Mouse (Mus musculus): ENCODE measurements around the gene Hgd. TPM values are rescaled to one million over a fixed set of nuclear protein-coding genes. Genes with fewer than 3 reads are reported as not detected.

The Hgd gene
- polyA plus RNA-seq, 1 experiment from 2014 or later = 51.7 TPM

- Histone ChIP-seq H3K4me2 (ENCODE audit: low read length) (no peak overlapping the region), H3K9ac (ENCODE audit: low read depth, low read length) (no peak overlapping the region), H3K36me3 (ENCODE audit: insufficient read depth, low read length) (no peaks in the 10 kb centered on the region), H3K4me3 (replicated peaks; ENCODE audit: low read depth, low read length) (no peak overlapping the region), H3K27ac (no peak overlapping the region), H3K4me1 (replicated peaks; ENCODE audit: insufficient read depth, low read length) (0 out of 2 replicates have a peak, but pooled peaks cover 5% of the 10 kb centered on the region), H3K9me3 (replicated peaks; ENCODE audit: low read length) (no peaks in the 10 kb centered on the region), H3K27me3 (ENCODE audit: insufficient read depth, low read length) (no peaks in the 10 kb centered on the region)
- peak; percentile 10 for DNase-seq (ENCODE audit: low spot score)
- WGBS = 49% methylated on average over 8 of the region's 8 CpGs
- no peak for ATAC-seq (replicated peaks; ENCODE audit: low FRiP score, low read depth)
- no peak for TF ChIP-seq CTCF (IDR thresholded peaks at IDR 0.05; ENCODE audit: low read depth)
Measured at GRCm38 (mm10) chr16:37615429-37615828, 35.5 kb downstream of the Hgd start.

DNA sequence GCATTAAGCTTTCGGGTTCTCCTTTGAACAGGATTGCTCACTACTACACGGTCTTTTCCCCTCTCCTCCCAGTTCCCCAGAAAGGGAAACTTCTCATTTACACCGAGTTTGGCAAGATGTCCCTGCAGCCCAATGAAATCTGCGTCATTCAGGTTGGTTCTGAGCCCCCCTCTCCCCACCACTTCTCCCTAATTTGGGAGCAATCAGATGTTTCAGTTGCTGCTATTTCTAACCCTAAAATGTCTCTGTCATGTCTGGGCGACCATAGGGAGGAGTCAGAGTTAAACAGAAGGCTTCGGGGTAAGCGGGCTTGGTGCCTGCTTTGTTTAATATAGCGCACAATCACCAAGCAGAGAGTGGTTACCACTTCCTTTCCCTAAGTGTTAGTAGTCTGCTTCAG is 36.2 kb downstream of the Hgd start:
- Histone ChIP-seq H3K9me3 (replicated peaks; ENCODE audit: low read length) (no peaks in the 10 kb centered on the region), H3K36me3 (ENCODE audit: insufficient read depth, low read length) (no peaks in the 10 kb centered on the region)
- 69% methylated on average over 8 of the region's 8 CpGs for WGBS

GRCm38 (mm10) chr16:37617695-37618094 is 37.7 kb downstream of the Hgd start:
- Histone ChIP-seq H3K4me2 (ENCODE audit: low read length) (no peak overlapping the region), H3K27ac (no peak overlapping the region), H3K9me3 (replicated peaks; ENCODE audit: low read length) (no peaks in the 10 kb centered on the region), H3K4me1 (replicated peaks; ENCODE audit: insufficient read depth, low read length) (0 out of 2 replicates have a peak, but pooled peaks cover 5% of the 10 kb centered on the region), H3K36me3 (ENCODE audit: insufficient read depth, low read length) (no peaks in the 10 kb centered on the region), H3K9ac (ENCODE audit: low read depth, low read length) (no peak overlapping the region), H3K27me3 (ENCODE audit: insufficient read depth, low read length) (no peaks in the 10 kb centered on the region), H3K4me3 (replicated peaks; ENCODE audit: low read depth, low read length) (no peak overlapping the region)
- ATAC-seq (replicated peaks; ENCODE audit: low FRiP score, low read depth) = no peak
- DNase-seq (ENCODE audit: low spot score) = peak; percentile 48
- no peak for TF ChIP-seq CTCF (IDR thresholded peaks at IDR 0.05; ENCODE audit: low read depth)
- WGBS = 24% methylated on average over 3 of the region's 3 CpGs

More for the DNA sequence above, 36.2 kb downstream of the Hgd start:
- H3K4me3 ChIP-seq (replicated peaks; ENCODE audit: low read depth, low read length) = no peak overlapping the region
- no peak for DNase-seq (ENCODE audit: low spot score)
- no peak overlapping the region for H3K9ac ChIP-seq (ENCODE audit: low read depth, low read length)
- TF ChIP-seq CTCF (IDR thresholded peaks at IDR 0.05; ENCODE audit: low read depth) = no peak
- no peaks in the 10 kb centered on the region for H3K27me3 ChIP-seq (ENCODE audit: insufficient read depth, low read length)
- no peak overlapping the region for H3K4me2 ChIP-seq (ENCODE audit: low read length)
- no peak overlapping the region for H3K27ac ChIP-seq
- 0 out of 2 replicates have a peak, but pooled peaks cover 5% of the 10 kb centered on the region for H3K4me1 ChIP-seq (replicated peaks; ENCODE audit: insufficient read depth, low read length)
- ATAC-seq (replicated peaks; ENCODE audit: low FRiP score, low read depth) = no peak

GRCm38 (mm10) chr16:37622403-37622802 is 42.5 kb downstream of the Hgd start:
- WGBS = 79% methylated on average over 3 of the region's 3 CpGs
- Histone ChIP-seq H3K4me3 (replicated peaks; ENCODE audit: low read depth, low read length) (no peak overlapping the region), H3K36me3 (ENCODE audit: insufficient read depth, low read length) (no peaks in the 10 kb centered on the region), H3K4me2 (ENCODE audit: low read length) (no peak overlapping the region), H3K9me3 (replicated peaks; ENCODE audit: low read length) (no peaks in the 10 kb centered on the region), H3K4me1 (replicated peaks; ENCODE audit: insufficient read depth, low read length) (0 out of 2 replicates have a peak, but pooled peaks cover 5% of the 10 kb centered on the region), H3K27ac (no peak overlapping the region), H3K27me3 (ENCODE audit: insufficient read depth, low read length) (no peaks in the 10 kb centered on the region), H3K9ac (ENCODE audit: low read depth, low read length) (no peak overlapping the region)
- ATAC-seq (replicated peaks; ENCODE audit: low FRiP score, low read depth) (no peak), DNase-seq (ENCODE audit: low spot score) (no peak)
- TF ChIP-seq CTCF (IDR thresholded peaks at IDR 0.05; ENCODE audit: low read depth) = no peak

DNA sequence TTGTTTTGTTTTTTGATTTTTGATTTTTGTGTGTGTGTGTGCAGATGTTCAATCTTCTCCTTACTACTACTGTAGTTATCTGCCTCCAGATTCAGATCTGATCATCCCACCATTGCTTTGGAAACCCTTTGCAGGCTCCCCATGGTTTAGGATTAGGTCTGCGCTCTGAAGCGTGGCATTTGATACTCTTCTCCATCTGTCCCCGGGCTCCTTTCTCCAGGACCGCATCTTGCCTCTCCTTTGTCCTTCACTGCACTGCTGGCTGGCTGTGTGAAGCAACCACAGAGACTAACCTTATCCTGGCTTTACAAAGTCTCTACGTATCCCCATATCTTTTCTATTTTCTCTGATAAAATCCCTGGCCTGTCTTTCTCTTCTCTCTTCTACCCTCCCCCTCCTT is 43.0 kb downstream of the Hgd start:
- ATAC-seq (replicated peaks; ENCODE audit: low FRiP score, low read depth) (no peak), DNase-seq (ENCODE audit: low spot score) (no peak)
- no peak for TF ChIP-seq CTCF (IDR thresholded peaks at IDR 0.05; ENCODE audit: low read depth)
- H3K4me2 ChIP-seq (ENCODE audit: low read length) = no peak overlapping the region
- H3K36me3 ChIP-seq (ENCODE audit: insufficient read depth, low read length) = no peaks in the 10 kb centered on the region
- no peaks in the 10 kb centered on the region for H3K27me3 ChIP-seq (ENCODE audit: insufficient read depth, low read length)
- H3K9ac ChIP-seq (ENCODE audit: low read depth, low read length) = no peak overlapping the region
- H3K9me3 ChIP-seq (replicated peaks; ENCODE audit: low read length) = no peaks in the 10 kb centered on the region
- H3K4me1 ChIP-seq (replicated peaks; ENCODE audit: insufficient read depth, low read length) = no peaks in the 10 kb centered on the region
- H3K27ac ChIP-seq = no peak overlapping the region
- no peak overlapping the region for H3K4me3 ChIP-seq (replicated peaks; ENCODE audit: low read depth, low read length)
- WGBS = 72% methylated on average over 5 of the region's 5 CpGs

DNA sequence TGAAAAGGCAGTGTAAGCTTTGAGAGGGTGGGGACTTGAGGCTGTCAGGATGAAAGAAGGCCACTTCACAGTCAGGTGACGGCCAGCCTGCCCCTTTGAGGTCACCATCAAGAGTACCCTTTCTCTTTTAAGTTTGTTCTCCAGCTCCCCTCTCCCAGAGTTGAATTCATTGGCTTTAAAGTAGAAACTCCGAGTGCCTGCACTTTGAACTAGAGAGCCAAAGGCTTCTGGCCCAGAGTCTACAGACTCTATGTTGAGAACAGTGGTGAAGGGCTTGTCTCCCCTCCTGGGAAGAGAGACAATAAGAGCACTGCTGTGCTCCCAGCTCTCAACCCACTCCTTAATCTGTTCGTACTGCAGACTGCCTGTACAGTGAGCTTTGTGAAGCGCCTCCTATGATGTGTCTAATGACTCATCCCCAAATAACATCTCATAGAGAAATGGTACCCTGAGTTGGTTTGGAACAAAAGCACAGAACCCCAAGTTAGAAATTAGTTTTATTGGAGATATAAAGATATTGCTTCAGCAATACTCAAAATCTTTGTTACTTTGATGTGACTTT is 46.5 kb downstream of the Hgd start:
- no peak overlapping the region for H3K4me2 ChIP-seq (ENCODE audit: low read length)
- no peak for ATAC-seq (replicated peaks; ENCODE audit: low FRiP score, low read depth)

GRCm38 (mm10) chr16:37628336-37628735 is 48.4 kb downstream of the Hgd start:
- 52% methylated on average over 9 of the region's 9 CpGs for WGBS
- Histone ChIP-seq H3K9ac (ENCODE audit: low read depth, low read length) (no peak overlapping the region), H3K27ac (no peak overlapping the region), H3K4me2 (ENCODE audit: low read length) (no peak overlapping the region), H3K4me3 (replicated peaks; ENCODE audit: low read depth, low read length) (no peak overlapping the region), H3K27me3 (ENCODE audit: insufficient read depth, low read length) (no peaks in the 10 kb centered on the region), H3K9me3 (replicated peaks; ENCODE audit: low read length) (no peaks in the 10 kb centered on the region), H3K36me3 (ENCODE audit: insufficient read depth, low read length) (no peaks in the 10 kb centered on the region), H3K4me1 (replicated peaks; ENCODE audit: insufficient read depth, low read length) (no peaks in the 10 kb centered on the region)
- DNase-seq (ENCODE audit: low spot score) = no peak
- TF ChIP-seq CTCF (IDR thresholded peaks at IDR 0.05; ENCODE audit: low read depth) = no peak; the same call in 1 of the 2 replicates
- ATAC-seq (replicated peaks; ENCODE audit: low FRiP score, low read depth) = no peak

More for the DNA sequence above, 46.5 kb downstream of the Hgd start:
- Histone ChIP-seq H3K36me3 (ENCODE audit: insufficient read depth, low read length) (no peaks in the 10 kb centered on the region), H3K9me3 (replicated peaks; ENCODE audit: low read length) (no peaks in the 10 kb centered on the region), H3K27ac (no peak overlapping the region), H3K9ac (ENCODE audit: low read depth, low read length) (no peak overlapping the region), H3K4me1 (replicated peaks; ENCODE audit: insufficient read depth, low read length) (no peaks in the 10 kb centered on the region), H3K4me3 (replicated peaks; ENCODE audit: low read depth, low read length) (no peak overlapping the region), H3K27me3 (ENCODE audit: insufficient read depth, low read length) (no peaks in the 10 kb centered on the region)
- 58% methylated on average over 4 of the region's 4 CpGs for WGBS
- TF ChIP-seq CTCF (IDR thresholded peaks at IDR 0.05; ENCODE audit: low read depth) = no peak
- DNase-seq (ENCODE audit: low spot score) = no peak

All from kidney, postnatal 0 days (tissue).